Mouse (Mus musculus) liver, postnatal 0 days (tissue): ENCODE measurements around the gene Thoc7.

Experiments
- CTCF ChIP-seq: sonication (generic); IDR thresholded peaks from 2 replicates; pipeline ENCODE4 v1.5.1; 2016; ENCODE audit warnings: antibody characterized with exemption, low read depth
- EP300 ChIP-seq: IDR thresholded peaks from 2 replicates; pipeline ENCODE4 v1.6.1; 2016; ENCODE audit warnings: antibody characterized with exemption, low read depth, mild to moderate bottlenecking

GRCm38 (mm10) chr14:13970513-13970912, 8.9 kb upstream of the Thoc7 start:
- TF ChIP-seq CTCF (no peak), EP300 (no peak)
